ENCODE assay signal across 25 mouse cellular contexts in genomic region chr11:109071340-109071739, GRCm38 (mm10).
A peak's percentile ranks its signal among the peaks of the same experiment; 100 is the strongest.
DNase-seq lines count a peak whose midpoint lies in the region; ATAC-seq lines count a peak whose summit lies in the region.
"Had no signal": no experiment of that assay in that cellular context is flagged by ENCODE, and none has a peak within 500 bp of the region (broad histone marks: within the 10 kb centered on the region; RNA-seq: fewer than 3 reads in every experiment).

No protein-coding gene starts in this region.

- H3K9me3 ChIP-seq in forebrain, embryonic 10.5 days = no peaks in the 10 kb centered on the region
- no peaks in the 10 kb centered on the region for H3K9me3 ChIP-seq in forebrain, embryonic 14.5 days (replicated peaks; ENCODE audit: control insufficient read depth, low read length)
- no peaks in the 10 kb centered on the region for H3K9me3 ChIP-seq in neural tube, embryonic 13.5 days
- H3K9me3 ChIP-seq: kidney, embryonic 15.5 days; liver, embryonic 12.5 days had no signal

- H3K27me3 ChIP-seq in forebrain, embryonic 10.5 days (ENCODE audit: poor library complexity, severe bottlenecking) = peaks cover 6% of the 10 kb centered on the region; the same call in 1 of the 2 replicates
- no peaks in the 10 kb centered on the region for H3K27me3 ChIP-seq in forebrain, embryonic 14.5 days (replicated peaks; ENCODE audit: control insufficient read depth, insufficient read depth, low read length)
- H3K27me3 ChIP-seq in neural tube, embryonic 13.5 days = no peaks in the 10 kb centered on the region

- H3K4me2 ChIP-seq in forebrain, embryonic 14.5 days (ENCODE audit: low read length) = no peak overlapping the region
- H3K4me2 ChIP-seq in neural tube, embryonic 13.5 days = no peak overlapping the region
- H3K4me2 ChIP-seq: hindbrain, embryonic 14.5 days; kidney, embryonic 15.5 days; liver, embryonic 12.5 days had no signal

- no peak overlapping the region for H3K4me3 ChIP-seq in forebrain, embryonic 10.5 days
- no peak overlapping the region for H3K4me3 ChIP-seq in forebrain, embryonic 14.5 days (ENCODE audit: low read depth, low read length)
- H3K4me3 ChIP-seq in neural tube, embryonic 13.5 days = no peak overlapping the region
- H3K4me3 ChIP-seq: kidney, embryonic 15.5 days; left cerebral cortex, adult 2 months; liver, embryonic 12.5 days had no signal

- no peak for ATAC-seq in forebrain, embryonic 14.5 days
- ATAC-seq in neural tube, embryonic 13.5 days (ENCODE audit: low read depth) = no peak
- ATAC-seq: CD4-positive, CD25-positive, alpha-beta regulatory T cell, adult 4 months; forebrain, postnatal 0 days; liver, embryonic 12.5 days; liver, postnatal 0 days had no signal

- no peak overlapping the region for H3K9ac ChIP-seq in forebrain, embryonic 14.5 days (ENCODE audit: low read length)
- no peak overlapping the region for H3K9ac ChIP-seq in neural tube, embryonic 13.5 days
- H3K9ac ChIP-seq: forebrain, postnatal 0 days; hindbrain, embryonic 14.5 days; kidney, embryonic 15.5 days; liver, embryonic 12.5 days; liver, postnatal 0 days had no signal

- H3K4me1 ChIP-seq in forebrain, embryonic 10.5 days = peaks cover 41% of the 10 kb centered on the region
- 0 out of 2 replicates have a peak, but pooled peaks cover 6% of the 10 kb centered on the region for H3K4me1 ChIP-seq in forebrain, embryonic 14.5 days (ENCODE audit: control insufficient read depth, insufficient read depth, low read length)
- peaks cover 44% of the 10 kb centered on the region for H3K4me1 ChIP-seq in neural tube, embryonic 13.5 days (replicated peaks)
- H3K4me1 ChIP-seq: liver, embryonic 12.5 days had no signal

- no peaks in the 10 kb centered on the region for H3K36me3 ChIP-seq in forebrain, embryonic 10.5 days (replicated peaks)
- H3K36me3 ChIP-seq in forebrain, embryonic 14.5 days (ENCODE audit: control insufficient read depth, insufficient read depth, low read length) = no peaks in the 10 kb centered on the region
- H3K36me3 ChIP-seq in neural tube, embryonic 13.5 days = no peaks in the 10 kb centered on the region
- H3K36me3 ChIP-seq: kidney, embryonic 15.5 days; liver, embryonic 12.5 days had no signal

- WGBS in forebrain, embryonic 10.5 days = 67% methylated on average over 2 of the region's 2 CpGs
- WGBS in forebrain, embryonic 14.5 days = 66% methylated on average over 2 of the region's 2 CpGs
- 56% methylated on average over 2 of the region's 2 CpGs for WGBS in neural tube, embryonic 13.5 days

- intact Hi-C loops in left cerebral cortex, postnatal 4 days (cut with DNase I) = no loop called here
- intact Hi-C loops in left cerebral cortex, postnatal 10 days (cut with DNase I) = no loop called here

- H3K27ac ChIP-seq in forebrain, embryonic 10.5 days = peak overlapping the region; percentile 48; the same call in 1 of the 2 replicates
- no peak overlapping the region for H3K27ac ChIP-seq in forebrain, embryonic 14.5 days (ENCODE audit: low read depth, low read length)
- peak overlapping the region; percentile 33; the same call in 1 of the 2 replicates for H3K27ac ChIP-seq in neural tube, embryonic 13.5 days (replicated peaks)
- H3K27ac ChIP-seq: hindbrain, embryonic 14.5 days; kidney, embryonic 15.5 days; left cerebral cortex, adult 2 months; liver, embryonic 12.5 days; macrophage had no signal

- no peak for DNase-seq in forebrain, embryonic 10.5 days (ENCODE audit: extremely low spot score, low spot score)
- DNase-seq in forebrain, embryonic 14.5 days (ENCODE audit: low spot score) = no peak
- DNase-seq in left cerebral cortex, postnatal 4 days = peak; percentile 15
- no peak for DNase-seq in left cerebral cortex, postnatal 10 days (ENCODE audit: extremely low spot score in 1 of 2, low spot score in 2 of 2)
- no peak for DNase-seq in neural tube, embryonic 10.5 days (ENCODE audit: extremely low spot score, low spot score)
- no peak for DNase-seq in layer of hippocampus, postnatal 25 days (ENCODE audit: extremely low spot score in 1 of 2, low spot score in 1 of 2)
- DNase-seq: adrenal gland, postnatal 14 days; cerebellum, adult 11 months; cerebellum, adult 9-11 months; forebrain, postnatal 0 days; heart, postnatal 14 days; kidney, adult 18-20 months; kidney, postnatal 25 days; liver, postnatal 0 days; lung, postnatal 10 days; right cerebral cortex, postnatal 4 days; thymus, adult 2 months; thymus, postnatal 4 days had no signal
